Mouse (Mus musculus): ENCODE results near the gene Gpx3.
A peak's percentile ranks its signal among the peaks of the same experiment; 100 is the strongest.

Gene Gpx3

GRCm38 (mm10) chr11:54912503-54913316, 10.5 kb downstream of the Gpx3 start:
- DNase-seq (ENCODE audit: low spot score) = no peak

GRCm38 (mm10) chr11:54913841-54914240, 11.6 kb downstream of the Gpx3 start:
- DNase-seq (ENCODE audit: low spot score) = no peak

- DNase-seq (ENCODE audit: low spot score) = no peak
Measured at GRCm38 (mm10) chr11:54917461-54917860, 15.2 kb downstream of the Gpx3 start.

DNA sequence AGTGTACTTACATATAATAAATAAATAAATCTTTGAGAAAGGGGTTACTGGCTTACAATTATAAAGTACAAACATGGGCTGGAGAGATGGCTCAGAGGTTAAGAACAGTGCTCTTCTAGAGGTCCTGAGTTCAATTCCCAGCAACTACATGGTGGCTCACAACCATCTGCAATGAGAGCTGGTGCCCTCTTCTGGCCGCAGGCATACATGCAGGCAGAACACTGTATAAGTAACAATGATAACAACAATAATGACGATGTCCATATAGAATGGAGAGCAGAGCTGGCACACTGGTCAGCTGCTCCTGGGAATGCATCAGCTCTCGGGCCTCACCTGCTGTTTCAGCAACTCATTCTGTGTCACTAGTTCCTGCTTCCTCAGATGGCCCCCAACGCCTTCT, 16.0 kb downstream of the Gpx3 start:
- no peak for DNase-seq (ENCODE audit: low spot score)

- no peak for DNase-seq (ENCODE audit: low spot score)
Measured at GRCm38 (mm10) chr11:54920127-54920972, 18.1 kb downstream of the Gpx3 start.

- no peak for DNase-seq (ENCODE audit: low spot score)
Measured at GRCm38 (mm10) chr11:54920973-54921580, 18.8 kb downstream of the Gpx3 start.

DNA sequence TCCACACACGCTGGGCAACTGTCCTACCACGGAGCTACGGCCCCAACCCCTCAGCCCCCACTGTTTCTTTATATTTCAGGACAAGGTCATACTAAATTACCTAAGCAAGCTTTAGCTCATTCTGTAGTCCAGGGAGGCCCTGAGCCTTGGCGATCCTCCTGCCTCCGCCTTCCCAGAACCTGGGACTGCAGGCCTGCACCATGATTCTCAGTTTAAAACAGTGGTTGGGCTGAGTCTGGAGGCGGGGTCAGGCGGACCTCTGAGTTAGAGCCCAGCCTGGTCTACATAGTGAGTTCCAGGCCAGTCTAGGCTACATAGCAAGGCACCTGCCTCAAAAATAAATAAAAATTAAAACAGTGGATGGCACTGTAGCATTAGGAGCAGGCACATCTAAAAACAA, 19.5 kb downstream of the Gpx3 start:
- no peak for DNase-seq (ENCODE audit: low spot score)

- DNase-seq (ENCODE audit: low spot score) = no peak
Measured at GRCm38 (mm10) chr11:54922488-54922887, 20.2 kb downstream of the Gpx3 start.

- no peak for DNase-seq (ENCODE audit: low spot score)
Measured at GRCm38 (mm10) chr11:54924145-54924544, 21.9 kb downstream of the Gpx3 start.

GRCm38 (mm10) chr11:54927346-54928140, 25.3 kb downstream of the Gpx3 start:
- DNase-seq (ENCODE audit: low spot score) = peak; percentile 79

DNA sequence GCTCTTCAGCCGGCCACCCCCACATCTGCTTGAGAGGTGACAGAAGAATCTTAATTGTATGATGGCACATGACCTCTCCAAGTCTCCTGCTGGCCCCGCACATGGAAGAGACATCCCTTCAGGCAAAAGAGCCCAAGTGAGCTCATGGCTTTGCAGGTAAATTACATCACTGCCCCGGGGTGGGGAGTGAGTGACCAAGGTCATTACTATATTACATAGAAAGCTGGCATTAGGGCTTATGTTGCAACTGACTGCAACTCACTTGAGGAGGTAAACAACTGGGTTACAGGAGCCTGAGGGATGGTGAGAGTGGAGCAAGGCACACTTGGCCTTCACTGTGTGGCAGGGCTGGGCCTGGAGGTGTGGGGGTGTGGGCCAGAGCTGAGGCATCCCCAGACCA, 26.0 kb downstream of the Gpx3 start:
- peak; percentile 83 for DNase-seq (ENCODE audit: low spot score)

GRCm38 (mm10) chr11:54928886-54929285, 26.6 kb downstream of the Gpx3 start:
- DNase-seq (ENCODE audit: low spot score) = no peak

DNA sequence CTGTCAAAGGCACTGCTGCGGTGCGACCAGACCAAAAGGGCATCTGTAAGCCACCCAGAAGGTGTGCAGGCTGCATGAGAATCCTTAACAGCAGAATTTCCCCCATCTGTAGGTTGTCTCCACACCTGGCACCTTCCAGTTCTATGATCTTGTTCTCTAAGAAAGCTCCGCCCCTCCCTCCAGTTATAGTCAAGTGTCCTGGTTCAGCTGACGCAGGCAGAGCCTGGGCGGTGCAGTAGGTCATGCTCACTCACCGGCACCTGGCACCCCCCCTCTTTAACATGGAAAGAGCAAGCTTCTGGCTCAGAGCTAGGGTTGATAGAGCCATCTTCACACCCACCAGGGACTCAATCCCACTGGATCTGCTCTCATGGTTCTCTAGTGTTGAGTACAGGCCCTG, 27.0 kb downstream of the Gpx3 start:
- DNase-seq (ENCODE audit: low spot score) = no peak

DNA sequence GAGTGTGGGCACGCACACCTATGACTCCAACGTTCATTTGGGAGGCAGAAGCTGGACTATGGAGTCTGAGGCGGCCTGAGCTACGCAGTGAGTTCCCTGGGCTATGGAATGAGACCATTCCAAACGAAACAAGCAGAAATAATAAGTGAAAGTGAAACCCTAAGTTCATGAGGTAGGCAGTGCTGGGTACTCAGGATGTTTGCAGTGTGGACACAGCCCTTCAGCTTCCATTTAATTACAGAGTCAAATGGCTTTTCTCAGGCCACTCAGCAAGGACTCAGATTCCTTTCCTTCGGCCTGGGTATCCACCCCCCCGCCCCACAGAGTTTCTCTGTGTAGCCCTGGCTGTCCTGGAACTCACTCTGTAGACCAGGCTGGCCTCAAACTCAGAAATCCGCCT, 27.5 kb downstream of the Gpx3 start:
- no peak for DNase-seq (ENCODE audit: low spot score)

DNA sequence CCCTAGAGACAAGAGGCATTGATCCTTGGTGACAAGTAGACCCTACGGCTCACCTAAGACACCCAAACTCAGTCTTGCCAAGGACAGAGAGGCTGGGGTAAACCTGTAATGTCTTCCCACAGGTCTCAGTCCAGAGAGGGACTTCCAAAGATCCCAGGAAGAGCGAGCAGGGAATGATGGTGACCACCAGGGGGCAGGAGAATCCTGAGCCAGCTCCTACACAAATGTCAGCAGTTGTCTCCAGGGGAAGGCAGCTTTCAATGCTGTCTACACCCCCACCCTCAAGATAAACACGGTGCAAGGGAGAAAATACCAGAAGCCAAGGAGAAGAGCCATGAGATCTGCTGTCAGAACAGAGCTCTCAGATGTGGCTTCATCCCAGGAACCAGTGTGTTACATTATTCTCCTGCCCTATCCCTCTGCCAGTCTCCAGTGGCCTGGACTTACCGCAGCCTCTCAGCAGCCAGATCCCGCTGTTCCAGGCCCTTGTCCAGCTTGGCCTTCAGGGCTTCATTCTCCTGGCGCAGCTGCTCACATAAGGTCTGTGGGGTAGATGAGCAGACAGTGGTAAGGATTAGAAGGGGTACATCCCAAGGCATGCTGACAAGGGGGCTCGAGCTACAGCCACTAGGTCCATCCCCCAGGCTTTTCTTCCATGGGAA, 28.2 kb downstream of the Gpx3 start:
- DNase-seq (ENCODE audit: low spot score) = peak; percentile 80

DNA sequence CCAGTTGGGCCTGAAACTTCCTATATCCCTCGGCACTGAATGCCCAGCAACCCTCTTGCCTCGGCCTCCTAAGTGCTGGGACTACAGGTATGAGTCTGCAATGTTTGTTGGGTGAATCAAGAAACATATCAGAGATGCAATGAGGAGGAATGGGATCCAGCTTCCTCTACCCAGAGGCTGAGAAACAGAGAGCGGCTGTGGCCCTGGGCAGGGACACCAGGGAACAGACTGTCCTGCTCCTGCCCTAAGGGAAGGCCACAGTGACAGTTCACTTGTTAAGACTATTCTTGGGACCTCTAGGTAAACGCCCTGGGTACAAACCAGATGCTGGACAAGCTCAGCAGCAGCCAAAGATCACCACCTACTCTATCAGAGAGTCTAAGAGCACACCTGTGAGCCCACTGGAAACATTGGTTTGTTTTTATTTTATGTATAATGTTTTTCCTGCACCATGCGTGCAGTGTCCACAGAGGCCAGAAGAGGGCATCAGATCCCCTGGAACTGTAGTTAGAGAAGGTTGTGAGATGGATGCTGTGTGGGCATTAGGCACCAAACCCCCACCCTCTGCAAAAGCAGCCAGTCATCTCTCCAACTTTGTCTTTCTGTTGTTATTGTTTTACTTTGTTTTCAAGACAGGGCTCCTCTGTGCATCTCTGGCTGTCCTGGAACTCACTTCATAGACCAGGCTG, 29.3 kb downstream of the Gpx3 start:
- no peak for DNase-seq (ENCODE audit: low spot score)

GRCm38 (mm10) chr11:54932540-54932939, 30.3 kb downstream of the Gpx3 start:
- DNase-seq (ENCODE audit: low spot score) = no peak

DNA sequence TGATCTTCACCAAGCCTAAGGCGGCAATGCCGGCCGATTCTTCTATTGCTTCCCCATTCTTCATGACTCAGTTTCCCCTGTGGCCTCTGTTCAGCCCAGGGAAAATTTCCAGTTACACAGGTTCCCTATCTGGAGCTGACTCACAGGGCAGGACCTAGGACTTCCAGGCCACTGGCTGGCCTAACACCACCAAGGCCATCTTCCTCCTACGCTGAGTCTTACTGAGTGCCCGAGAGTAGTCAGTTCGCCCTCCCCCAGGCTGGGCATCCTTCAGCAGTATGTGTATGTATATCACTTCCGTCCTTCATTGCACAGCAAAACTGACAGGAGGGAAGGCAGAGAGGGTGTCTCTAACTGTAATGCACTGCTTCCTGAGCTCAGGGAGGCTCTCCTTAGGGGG, 31.9 kb downstream of the Gpx3 start:
- no peak for DNase-seq (ENCODE audit: low spot score)

GRCm38 (mm10) chr11:54936035-54936770, 34.0 kb downstream of the Gpx3 start:
- no peak for DNase-seq (ENCODE audit: low spot score)

GRCm38 (mm10) chr11:54936771-54937140, 34.5 kb downstream of the Gpx3 start:
- no peak for DNase-seq (ENCODE audit: low spot score)

All from MN1 (cell line).